Mouse (Mus musculus): ENCODE measurements around the gene Matn4.

GRCm38 (mm10) chr2:164424406-164424805 is 19.4 kb upstream of the Matn4 start:
- TF ChIP-seq CTCF (IDR thresholded peaks at IDR 0.05; ENCODE audit: low read depth, low read length) (no peak), POLR2A (IDR thresholded peaks at IDR 0.05; ENCODE audit: extremely low read depth, insufficient read depth, low read length) (no peak)
